Mouse (Mus musculus): ENCODE measurements around the gene Caln1.

- no peak for TF ChIP-seq ZNF384 (IDR thresholded peaks at IDR 0.05; ENCODE audit: low read depth, low read length)
- TF ChIP-seq CHD2 (IDR thresholded peaks at IDR 0.05; ENCODE audit: low read depth, low read length): no peak
Observed at GRCm38 (mm10) chr5:130688385-130689138, 319.3 kb downstream of the Caln1 start.
